Mouse (Mus musculus) hindbrain, embryonic 12.5 days (tissue): ENCODE data around the gene Acrbp. TPM values are rescaled to one million over a fixed set of nuclear protein-coding genes. Genes with fewer than 3 reads are reported as not detected.
"Not testable (repeated sequence)": the region's sequence is repeated elsewhere in the genome, so short reads cannot be mapped to it uniquely, and the experiment has no call there.

Experiments used
- ATAC-seq: fragments of 200-750 bp; cut with Nextera tagmentation; 2 replicates; pipeline ENCODE4 v1.8.0; 2017; ENCODE audit warnings: moderate TSS enrichment; ENCODE audit not compliant: low FRiP score
- H3K27ac ChIP-seq: fragments of 300-500 bp; sonication (generic); 2 replicates; pipeline ENCODE4 v1.5.1; 2016; ENCODE audit warnings: mild to moderate bottlenecking
- H3K27me3 ChIP-seq: fragments of 300-500 bp; sonication (generic); 2 replicates; pipeline ENCODE4 v1.6.1; 2016; ENCODE audit warnings: mild to moderate bottlenecking
- H3K36me3 ChIP-seq: fragments of 300-500 bp; sonication (generic); 2 replicates; pipeline ENCODE4 v1.6.1; 2016; ENCODE audit warnings: mild to moderate bottlenecking
- H3K4me1 ChIP-seq: fragments of 300-500 bp; sonication (generic); 2 replicates; pipeline ENCODE4 v1.6.1; 2016
- H3K4me2 ChIP-seq: fragments of 300-500 bp; sonication (generic); replicated peaks from 2 replicates; pipeline ENCODE4 v1.6.1; 2016; ENCODE audit warnings: mild to moderate bottlenecking
- H3K4me3 ChIP-seq: fragments of 300-500 bp; sonication (generic); 2 replicates; pipeline ENCODE4 v1.5.1; 2016; ENCODE audit warnings: mild to moderate bottlenecking
- H3K9ac ChIP-seq: fragments of 300-500 bp; sonication (generic); 2 replicates; pipeline ENCODE4 v1.6.1; 2016; ENCODE audit warnings: mild to moderate bottlenecking, moderate library complexity
- H3K9me3 ChIP-seq: fragments of 300-500 bp; sonication (generic); replicated peaks from 2 replicates; pipeline ENCODE4 v1.6.1; 2016; ENCODE audit warnings: mild to moderate bottlenecking
- WGBS: fragments of 180-500 bp; shearing (Covaris S2); methylation state at CpG from one replicate; pipeline ENCODE4 v1.1.7; 2016; 5-methylcytosine and 5-hydroxymethylcytosine counted together
- polyA plus RNA-seq: library from polyadenylated mRNA; unstranded; fragments of >200 nt; fragmentation: Nextera tagmentation; extraction: Ambion mirVana; gene quantifications from 2 replicates; pipeline ENCODE4 v1.2.1, GENCODE M21; 2016

The Acrbp gene
- polyA plus RNA-seq: 16.0 and 18.3 TPM in 2 replicates

DNA sequence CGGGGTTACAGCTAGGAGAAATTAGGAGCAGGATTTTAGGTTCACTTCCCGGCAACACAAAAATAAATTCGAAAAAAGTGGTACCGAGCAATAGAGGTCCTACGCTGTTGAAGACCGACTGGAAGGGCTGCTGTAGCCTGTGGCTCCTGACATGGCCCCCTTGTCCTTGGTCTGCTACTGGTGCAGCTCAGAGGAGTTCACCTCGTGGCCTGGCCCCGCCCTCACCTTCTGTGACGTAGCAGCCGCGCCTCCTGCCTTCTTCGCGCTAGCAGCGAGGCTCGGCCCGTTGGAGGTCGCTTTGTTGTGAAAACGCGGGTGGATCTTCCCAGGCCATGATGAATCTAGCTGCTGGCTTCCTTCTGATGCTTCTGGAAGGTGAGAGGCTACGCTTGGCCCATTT, at the start of gene Acrbp:
Acrbp (plus strand) TSS at position 12 of the 400 bp plus-strand sequence.
- H3K9ac ChIP-seq: no peak within 1 kb of the TSS

GRCm38 (mm10) chr6:125003706-125004105, 45.8 kb upstream of the Acrbp start:
- Histone ChIP-seq H3K4me3 (no peak overlapping the region), H3K27me3 (peaks cover 55% of the 10 kb centered on the region), H3K27ac (no peak overlapping the region), H3K9me3 (no peaks in the 10 kb centered on the region), H3K4me2 (no peak overlapping the region), H3K9ac (no peak overlapping the region), H3K4me1 (peaks cover 15% of the 10 kb centered on the region), H3K36me3 (no peaks in the 10 kb centered on the region)
- no peak for ATAC-seq
- 48% methylated on average over 3 of the region's 3 CpGs for WGBS

More for the DNA sequence above, at the start of gene Acrbp:
- ATAC-seq: no peak
- Histone ChIP-seq H3K27me3 (no peaks in the 10 kb centered on the region), H3K4me1 (peaks cover 2% of the 10 kb centered on the region; the same call in 1 of the 2 replicates), H3K9me3 (no peaks in the 10 kb centered on the region), H3K36me3 (peaks cover 92% of the 10 kb centered on the region), H3K27ac (no peak within 1 kb of the TSS), H3K4me3 (no peak within 1 kb of the TSS), H3K4me2 (no peak within 1 kb of the TSS)
- 38% methylated on average over 20 of the region's 20 CpGs for WGBS

DNA sequence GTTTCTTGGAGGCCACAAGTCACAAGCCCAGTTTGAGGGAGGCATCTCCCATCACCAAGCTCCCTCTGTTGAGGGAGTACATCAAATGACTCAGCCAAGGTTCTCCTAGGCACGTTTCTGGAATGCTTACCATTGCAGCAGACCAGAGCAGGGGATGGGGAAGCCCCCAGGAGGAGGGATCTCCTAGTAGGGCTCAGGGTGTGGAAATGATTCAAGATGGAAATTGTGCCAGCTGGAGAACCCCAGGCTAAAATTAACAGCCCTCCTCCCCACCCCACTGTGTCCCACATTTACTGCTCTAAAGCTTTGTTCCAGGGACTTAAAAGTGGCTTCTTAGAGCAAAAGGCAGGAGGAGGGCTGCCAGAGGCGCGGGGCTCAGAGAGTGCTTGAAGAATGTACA, 44.4 kb upstream of the Acrbp start:
- Histone ChIP-seq H3K9me3 (no peaks in the 10 kb centered on the region), H3K36me3 (no peaks in the 10 kb centered on the region), H3K4me3 (no peak overlapping the region), H3K4me1 (peaks cover 19% of the 10 kb centered on the region), H3K9ac (no peak overlapping the region; the same call in 1 of the 2 replicates), H3K27me3 (peaks cover 41% of the 10 kb centered on the region), H3K4me2 (no peak overlapping the region), H3K27ac (no peak overlapping the region)
- 29% methylated on average over 3 of the region's 3 CpGs for whole genome bisulfite sequencing
- no peak for ATAC-seq

DNA sequence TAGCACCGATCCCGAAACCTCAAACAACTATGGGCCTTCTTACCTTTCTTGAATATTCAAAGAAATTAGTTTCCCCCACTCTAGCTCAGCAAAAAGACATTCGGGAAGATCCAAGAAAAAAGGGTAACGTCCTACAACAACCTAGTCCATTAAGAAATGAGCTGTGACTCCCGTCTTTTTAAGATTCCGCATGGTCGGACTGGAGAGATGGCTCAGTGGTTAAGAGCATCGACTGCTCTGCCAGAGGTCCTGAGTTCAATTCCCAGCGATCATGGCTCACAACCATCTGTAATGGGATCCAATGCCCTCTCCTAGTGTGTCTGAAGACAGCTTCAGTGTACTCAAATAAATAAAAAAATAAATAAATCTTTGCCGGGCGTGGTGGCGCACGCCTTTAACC, 41.4 kb upstream of the Acrbp start:
- Histone ChIP-seq H3K9ac (peak overlapping the region; percentile 63), H3K27ac (peak overlapping the region; percentile 99), H3K27me3 (peaks cover 12% of the 10 kb centered on the region), H3K9me3 (no peaks in the 10 kb centered on the region), H3K36me3 (0 out of 2 replicates have a peak, but pooled peaks cover 16% of the 10 kb centered on the region), H3K4me2 (peak overlapping the region; percentile 89), H3K4me3 (peak overlapping the region; percentile 93), H3K4me1 (peaks cover 32% of the 10 kb centered on the region)
- ATAC-seq: peak; percentile 4
- WGBS: 48% methylated on average over 13 of the region's 13 CpGs

DNA sequence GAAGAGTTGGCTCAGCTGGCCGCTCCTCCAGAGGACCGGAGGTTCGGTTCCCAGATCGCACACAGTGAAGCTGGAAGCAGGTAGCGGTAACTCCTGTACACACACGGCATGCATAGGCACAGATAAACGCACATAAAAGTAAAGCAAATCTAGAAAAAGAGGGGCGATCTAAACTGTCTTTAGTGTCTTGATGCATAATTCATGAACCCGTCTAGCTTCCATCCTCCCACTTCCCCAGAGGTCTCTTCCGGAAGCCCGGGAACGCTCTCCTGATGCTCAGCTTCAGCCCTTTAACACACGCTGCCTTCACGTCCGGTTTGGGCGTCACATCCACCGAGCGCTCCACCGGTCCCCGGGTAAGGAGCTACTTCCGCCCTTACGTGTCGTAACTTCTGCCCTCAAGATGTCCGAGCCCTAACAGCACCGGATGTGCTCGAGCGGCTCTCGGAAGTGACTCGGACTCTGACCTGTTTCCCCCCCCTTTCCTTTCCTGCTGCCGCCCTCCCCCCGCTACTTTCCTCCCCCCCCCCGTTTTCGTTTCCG, 40.8 kb upstream of the Acrbp start:
- under 1% methylated on average over 31 of the region's 34 CpGs for WGBS
- H3K4me1 ChIP-seq: peaks cover 31% of the 10 kb centered on the region
- ATAC-seq: peak; percentile 99
- H3K4me3 ChIP-seq: peak overlapping the region; percentile 93
- peak overlapping the region; percentile 89 for H3K4me2 ChIP-seq
- H3K27ac ChIP-seq: peak overlapping the region; percentile 99
- peaks cover 20% of the 10 kb centered on the region; the same call in 1 of the 2 replicates for H3K36me3 ChIP-seq
- no peaks in the 10 kb centered on the region for H3K9me3 ChIP-seq
- peaks cover 7% of the 10 kb centered on the region; the same call in 1 of the 2 replicates for H3K27me3 ChIP-seq
- H3K9ac ChIP-seq: peak overlapping the region; percentile 96

- peak within 1 kb of the TSS; percentile 96 for H3K9ac ChIP-seq
- peaks cover 28% of the 10 kb centered on the region for H3K4me1 ChIP-seq
- no peak for ATAC-seq
- H3K36me3 ChIP-seq: peaks cover 23% of the 10 kb centered on the region; the same call in 1 of the 2 replicates
- peak within 1 kb of the TSS; percentile 89 for H3K4me2 ChIP-seq
- H3K27me3 ChIP-seq: 0 out of 2 replicates have a peak, but pooled peaks cover 4% of the 10 kb centered on the region
- H3K9me3 ChIP-seq: no peaks in the 10 kb centered on the region
- peak within 1 kb of the TSS; percentile 99 for H3K27ac ChIP-seq
- WGBS: no CpG with 5 or more reads among the region's 3 CpGs
- H3K4me3 ChIP-seq: peak within 1 kb of the TSS; percentile 93
Observed at GRCm38 (mm10) chr6:125009129-125009180, 40.5 kb upstream of the Acrbp start, which contains the start of gene Zfp384. Gene Zfp384, plus strand, starts transcription at chr6:125009145.

DNA sequence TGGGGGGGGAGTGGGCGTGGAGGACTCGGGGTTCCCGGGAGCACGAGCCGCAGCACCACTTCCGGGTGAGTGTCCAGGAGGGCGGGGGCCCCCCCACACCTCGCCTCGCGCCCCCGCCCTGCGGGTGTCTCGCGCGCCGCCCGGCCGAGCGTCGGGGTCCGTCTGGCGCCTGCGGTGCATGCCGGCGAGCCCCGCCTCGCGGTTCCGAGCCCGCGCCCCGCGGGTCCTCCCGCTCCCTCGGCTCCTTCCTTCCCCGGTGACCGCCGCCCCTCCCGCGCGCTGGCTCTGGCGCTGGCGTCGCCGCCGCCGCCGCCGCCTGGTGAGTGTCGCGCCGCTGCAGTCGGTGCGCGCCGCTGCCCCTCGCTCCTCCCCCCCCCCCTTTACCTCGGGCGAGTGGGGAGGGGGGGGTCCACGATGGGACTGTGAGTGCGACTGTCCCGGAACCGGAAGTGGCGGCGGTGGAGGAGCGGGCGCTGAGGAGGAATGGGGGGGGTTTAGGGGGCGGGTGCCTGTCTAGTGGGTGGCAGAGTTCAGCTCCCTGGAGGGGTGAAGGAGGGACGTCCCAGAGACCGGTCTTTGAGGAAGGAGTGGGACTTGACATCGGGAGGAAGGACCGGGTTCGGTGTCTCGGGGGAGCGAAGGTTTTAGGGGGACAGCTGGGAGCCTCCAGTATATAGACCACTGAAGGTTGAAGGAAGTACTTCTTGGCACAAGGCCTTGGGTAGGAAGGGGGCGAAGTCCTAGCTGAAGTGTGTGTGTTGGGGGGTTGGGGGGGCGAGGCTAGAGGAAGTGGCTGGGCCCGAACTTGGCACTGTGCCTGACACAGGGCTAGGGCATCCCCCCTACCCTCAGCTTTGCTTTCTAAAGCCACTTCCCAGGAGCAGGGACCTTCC, 40.1 kb upstream of the Acrbp start:
- H3K4me2 ChIP-seq: peak overlapping the region; percentile 89
- peaks cover 24% of the 10 kb centered on the region for H3K4me1 ChIP-seq
- H3K27ac ChIP-seq: peak overlapping the region; percentile 99
- H3K9ac ChIP-seq: peak overlapping the region; percentile 96
- H3K36me3 ChIP-seq: peaks cover 28% of the 10 kb centered on the region; the same call in 1 of the 2 replicates
- under 1% methylated on average over 42 of the region's 78 CpGs for WGBS
- no peaks in the 10 kb centered on the region for H3K9me3 ChIP-seq
- H3K4me3 ChIP-seq: peak overlapping the region; percentile 93
- ATAC-seq: peak; percentile 83
- H3K27me3 ChIP-seq: no peaks in the 10 kb centered on the region

GRCm38 (mm10) chr6:125017682-125018081, 31.8 kb upstream of the Acrbp start:
- ATAC-seq: no peak

GRCm38 (mm10) chr6:125030532-125030931, 19.0 kb upstream of the Acrbp start:
- H3K9ac ChIP-seq, H3K27ac ChIP-seq, H3K4me1 ChIP-seq, H3K9me3 ChIP-seq, H3K4me2 ChIP-seq, H3K4me3 ChIP-seq, H3K27me3 ChIP-seq, ATAC-seq: not testable (repeated sequence)
- WGBS: 36% methylated on average over 8 of the region's 9 CpGs
- peaks cover 57% of the 10 kb centered on the region for H3K36me3 ChIP-seq

More at GRCm38 (mm10) chr6:125017682-125018081, 31.8 kb upstream of the Acrbp start:
- Histone ChIP-seq H3K4me2 (no peak overlapping the region), H3K4me3 (no peak overlapping the region), H3K27ac (no peak overlapping the region), H3K27me3 (no peaks in the 10 kb centered on the region), H3K9me3 (no peaks in the 10 kb centered on the region), H3K36me3 (peaks cover 70% of the 10 kb centered on the region), H3K9ac (no peak overlapping the region), H3K4me1 (no peaks in the 10 kb centered on the region)
- WGBS: 98% methylated on average over 3 of the region's 3 CpGs

DNA sequence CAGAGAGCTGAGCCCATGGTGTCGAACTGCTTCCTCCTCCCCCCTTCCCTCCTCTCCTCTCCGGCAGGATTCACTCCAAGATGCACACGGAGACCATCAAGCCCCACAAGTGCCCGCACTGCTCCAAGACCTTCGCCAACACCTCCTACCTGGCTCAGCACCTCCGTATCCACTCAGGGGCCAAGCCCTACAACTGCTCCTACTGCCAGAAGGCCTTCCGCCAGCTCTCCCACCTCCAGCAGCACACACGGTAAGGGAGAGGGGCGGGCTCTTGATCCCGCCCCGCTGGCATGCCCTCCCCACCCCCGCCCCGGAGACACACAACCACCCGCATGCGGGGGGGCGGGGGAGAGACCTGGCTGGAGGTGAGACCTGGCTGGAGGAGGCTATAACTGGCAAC, 17.9 kb upstream of the Acrbp start:
- peaks cover 60% of the 10 kb centered on the region for H3K36me3 ChIP-seq
- no peak for ATAC-seq

DNA sequence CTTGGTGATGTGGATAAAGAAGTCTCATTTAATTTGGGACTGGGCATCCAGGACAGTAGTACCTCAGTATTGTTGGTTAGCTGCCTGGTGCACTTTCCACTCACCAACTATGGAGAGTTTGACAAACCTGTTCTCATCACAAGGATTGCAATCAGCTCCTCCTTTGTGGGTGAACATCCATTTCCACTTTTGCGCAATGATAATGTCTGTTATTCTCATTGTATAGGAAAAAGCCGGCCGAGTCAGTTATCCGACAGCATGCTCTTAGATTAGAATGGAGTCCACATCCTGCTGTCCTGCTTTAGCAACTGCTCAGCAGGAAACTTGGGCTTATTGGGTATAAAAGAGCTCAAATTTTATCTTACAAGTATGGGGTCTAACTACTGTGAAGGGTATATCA, 10.8 kb upstream of the Acrbp start:
- peak overlapping the region; percentile 42 for H3K4me2 ChIP-seq
- peaks cover 40% of the 10 kb centered on the region for H3K36me3 ChIP-seq
- H3K27ac ChIP-seq: no peak overlapping the region
- H3K4me3 ChIP-seq: no peak overlapping the region; the same call in 1 of the 2 replicates
- H3K4me1 ChIP-seq: peaks cover 19% of the 10 kb centered on the region
- no peaks in the 10 kb centered on the region for H3K9me3 ChIP-seq
- H3K27me3 ChIP-seq: no peaks in the 10 kb centered on the region
- 95% methylated on average over 4 of the region's 4 CpGs for WGBS
- no peak overlapping the region for H3K9ac ChIP-seq
- ATAC-seq: no peak

More for the DNA sequence above, 17.9 kb upstream of the Acrbp start:
- Histone ChIP-seq H3K4me1 (no peaks in the 10 kb centered on the region), H3K9ac (no peak overlapping the region), H3K9me3 (no peaks in the 10 kb centered on the region), H3K27ac (no peak overlapping the region), H3K4me2 (no peak overlapping the region), H3K4me3 (no peak overlapping the region), H3K27me3 (no peaks in the 10 kb centered on the region)
- 92% methylated on average over 16 of the region's 16 CpGs for WGBS

- Histone ChIP-seq H3K36me3 (peaks cover 40% of the 10 kb centered on the region), H3K27ac (peak overlapping the region; percentile 50; the same call in 1 of the 2 replicates), H3K9me3 (no peaks in the 10 kb centered on the region), H3K9ac (no peak overlapping the region), H3K4me3 (peak overlapping the region; percentile 69), H3K27me3 (no peaks in the 10 kb centered on the region), H3K4me2 (peak overlapping the region; percentile 42), H3K4me1 (peaks cover 19% of the 10 kb centered on the region)
- 6% methylated on average over 8 of the region's 8 CpGs for WGBS
- peak; percentile 27 for ATAC-seq
Observed at GRCm38 (mm10) chr6:125039131-125039530, 10.4 kb upstream of the Acrbp start.
